In the genomic region with DNA sequence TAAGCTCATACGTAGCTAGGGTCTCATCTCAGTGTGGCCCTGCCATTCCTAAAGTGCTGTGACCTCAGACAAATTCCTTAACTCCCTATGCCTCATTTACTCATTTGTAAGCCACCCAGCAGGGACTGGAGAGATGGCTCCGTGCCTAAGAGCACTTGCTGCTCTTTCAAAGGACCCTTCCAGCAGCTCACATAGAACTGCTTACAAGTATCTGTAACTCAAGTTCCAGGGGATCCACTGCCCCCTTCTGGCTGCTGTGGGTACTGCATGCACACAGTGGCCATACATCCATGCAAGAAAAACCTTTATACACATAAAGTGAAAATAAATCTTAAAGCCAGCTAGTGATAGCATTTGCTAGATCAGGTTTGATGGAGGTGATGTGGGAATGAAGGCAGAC, we compare ENCODE assay signal across 8 mouse cellular contexts. TPM values are rescaled to one million over a fixed set of nuclear protein-coding genes. Genes with fewer than 3 reads are reported as not detected.
DNase-seq lines count a peak whose midpoint lies in the region; ATAC-seq and TF ChIP-seq lines count a peak whose summit lies in the region.

No protein-coding gene starts in this region.

- H3K4me1 ChIP-seq in liver, embryonic 14.5 days (replicated peaks; ENCODE audit: control insufficient read depth in 2 of 2, insufficient read depth in 2 of 2, low read length in 1 of 2), result peaks cover 0 to 4% of the 10 kb centered on the region in 2 experiments; a peak in 2 of 4 replicates
- peaks cover 6% of the 10 kb centered on the region; the same call in 1 of the 2 replicates for H3K4me1 ChIP-seq in spleen, adult 2 months (ENCODE audit: control insufficient read depth, insufficient read depth, insufficient read length)

- TF ChIP-seq CTCF in gastrocnemius, adult 2 months (IDR thresholded peaks at IDR 0.05), result peak; percentile 78
- TF ChIP-seq CTCF in liver, embryonic 14.5 days (IDR thresholded peaks at IDR 0.05; ENCODE audit: low read depth), result peak; percentile 91
- TF ChIP-seq CTCF in spleen, adult 2 months (IDR thresholded peaks at IDR 0.05; ENCODE audit: extremely low read depth, insufficient read depth, insufficient read length, insufficient replicate concordance), result peak; percentile 58; the same call in 1 of the 2 replicates

- no peak overlapping the region for H3K4me3 ChIP-seq in gastrocnemius, adult 2 months
- H3K4me3 ChIP-seq in liver, embryonic 14.5 days (ENCODE audit: insufficient read depth in 1 of 2, low read depth in 2 of 2, low read length in 2 of 2), result no peak overlapping the region
- no peak overlapping the region for H3K4me3 ChIP-seq in spleen, adult 2 months (ENCODE audit: extremely low read depth, insufficient read depth, insufficient read length)

- DNase-seq in gastrocnemius, adult 2 months, result peak; percentile 44
- DNase-seq in gastrocnemius, postnatal 25 days, result no peak
- DNase-seq in right cerebral cortex, postnatal 14 days, result peak; percentile 49
- DNase-seq in right cerebral cortex, postnatal 36 days (ENCODE audit: low spot score in 2 of 2), result no peak
- DNase-seq in embryo, embryonic 10.5 days (ENCODE audit: low spot score), result peak; percentile 69
- DNase-seq in liver, embryonic 14.5 days (ENCODE audit: low read depth in 3 of 3, low spot score in 3 of 3), result peak in 1 of 3 experiments; percentile 35
- DNase-seq in spleen, adult 2 months (ENCODE audit: low read depth in 1 of 2, low spot score in 2 of 2), result peak; percentile 49 to 64
- DNase-seq in ovary, postnatal 36 days (ENCODE audit: low spot score), result no peak

- H3K27me3 ChIP-seq in liver, embryonic 14.5 days (ENCODE audit: control insufficient read depth, insufficient read depth, low read length), result no peaks in the 10 kb centered on the region
- no peaks in the 10 kb centered on the region for H3K27me3 ChIP-seq in spleen, adult 2 months (ENCODE audit: control insufficient read depth, insufficient read depth, low read length)

- no peak for TF ChIP-seq EP300 in liver, embryonic 14.5 days (IDR thresholded peaks at IDR 0.05; ENCODE audit: low read depth)

- no peak overlapping the region for H3K27ac ChIP-seq in gastrocnemius, adult 2 months
- H3K27ac ChIP-seq in liver, embryonic 14.5 days, result no peak overlapping the region
- H3K27ac ChIP-seq in spleen, adult 2 months (ENCODE audit: insufficient read depth, low read length), result no peak overlapping the region

- no peaks in the 10 kb centered on the region for H3K36me3 ChIP-seq in liver, embryonic 14.5 days (replicated peaks; ENCODE audit: control insufficient read depth, insufficient read depth, low read depth)
- H3K36me3 ChIP-seq in spleen, adult 2 months (ENCODE audit: control insufficient read depth, insufficient read depth, low read length), result peaks cover 24% of the 10 kb centered on the region

- TF ChIP-seq POLR2A in spleen, adult 2 months (IDR thresholded peaks at IDR 0.05; ENCODE audit: low read depth, low read length), result no peak

- no peak for ATAC-seq in liver, embryonic 14.5 days (ENCODE audit: insufficient read depth)

- H3K9ac ChIP-seq in liver, embryonic 14.5 days (replicated peaks), result no peak overlapping the region

- WGBS in liver, embryonic 14.5 days (ENCODE audit: insufficient replicate concordance), result 52% methylated on average over 2 of the region's 2 CpGs
- WGBS in spleen, adult 2 months, result 90% methylated on average over 2 of the region's 2 CpGs

- no peak overlapping the region for H3K4me2 ChIP-seq in liver, embryonic 14.5 days (ENCODE audit: low read depth)

- intact Hi-C loops in gastrocnemius, adult 2 months (cut with DNase I), result loop anchor here (5.0 kb wide), 1 partner anchor 53 kb away; no protein-coding TSS in a partner anchor

- no peaks in the 10 kb centered on the region for H3K9me3 ChIP-seq in liver, embryonic 14.5 days (ENCODE audit: control insufficient read depth, low read length)

RNA-seq across cellular contexts. Expression of a gene that starts 28.6 kb away (rescaled TPM):
- 1 to 10 TPM; 1.9 to 2.1 TPM for total RNA-seq in gastrocnemius, adult 2 months (2021)
- total RNA-seq in gastrocnemius, postnatal 25 days (2021), result 1 to 10 TPM; 1.6 to 2.4 TPM
- polyA plus RNA-seq in liver, embryonic 14.5 days (2012; rRNA removed), result 0.96 and 1.00 TPM in 2 replicates
- 0.53 and 0.75 TPM in 2 replicates for polyA plus RNA-seq in liver, embryonic 14.5 days (2014; fragmentation: Nextera tagmentation; extraction: Ambion mirVana)
- polyA plus RNA-seq in spleen, adult 2 months (2012; rRNA removed), result 50.9 and 61.4 TPM in 2 replicates

RNA-seq across cellular contexts. Expression of a gene that starts 48.0 kb away (rescaled TPM):
- 100 to 1,000 TPM; 405 to 424 TPM for total RNA-seq in gastrocnemius, adult 2 months (2021)
- total RNA-seq in gastrocnemius, postnatal 25 days (2021), result 100 to 1,000 TPM; 356 to 366 TPM
- 73.6 and 129 TPM in 2 replicates for polyA plus RNA-seq in liver, embryonic 14.5 days (2012; rRNA removed)
- 204 and 208 TPM in 2 replicates for polyA plus RNA-seq in liver, embryonic 14.5 days (2014; fragmentation: Nextera tagmentation; extraction: Ambion mirVana)
- polyA plus RNA-seq in spleen, adult 2 months (2012; rRNA removed), result 49.1 and 73.4 TPM in 2 replicates

RNA-seq across cellular contexts. Expression of a gene that starts 56.9 kb away (rescaled TPM):
- total RNA-seq in gastrocnemius, adult 2 months (2021), result 10 to 100 TPM; 15.5 to 20.1 TPM
- 10 to 100 TPM; 16.9 to 21.0 TPM for total RNA-seq in gastrocnemius, postnatal 25 days (2021)
- 16.1 and 17.3 TPM in 2 replicates for polyA plus RNA-seq in liver, embryonic 14.5 days (2012; rRNA removed)
- polyA plus RNA-seq in liver, embryonic 14.5 days (2014; fragmentation: Nextera tagmentation; extraction: Ambion mirVana), result 5.4 and 5.8 TPM in 2 replicates
- 50.3 and 67.8 TPM in 2 replicates for polyA plus RNA-seq in spleen, adult 2 months (2012; rRNA removed)

Comparison
In these comparisons a context has a peak if more than half of its experiments do, and no peak if none do; other contexts are left out.
1. DNase-seq: peak in gastrocnemius, adult 2 months (single experiment), right cerebral cortex, postnatal 14 days (single experiment), embryo, embryonic 10.5 days (single experiment) and spleen, adult 2 months (2 of 2); none in gastrocnemius, postnatal 25 days (single experiment), right cerebral cortex, postnatal 36 days (0 of 2) and ovary, postnatal 36 days (single experiment).
2. Peak in every context shown above with its lines, with median percentiles within 50 percentile points of each other: CTCF ChIP-seq.